Mouse (Mus musculus): Measurements from ENCODE around the gene Kif3a.

The Kif3a gene

DNA sequence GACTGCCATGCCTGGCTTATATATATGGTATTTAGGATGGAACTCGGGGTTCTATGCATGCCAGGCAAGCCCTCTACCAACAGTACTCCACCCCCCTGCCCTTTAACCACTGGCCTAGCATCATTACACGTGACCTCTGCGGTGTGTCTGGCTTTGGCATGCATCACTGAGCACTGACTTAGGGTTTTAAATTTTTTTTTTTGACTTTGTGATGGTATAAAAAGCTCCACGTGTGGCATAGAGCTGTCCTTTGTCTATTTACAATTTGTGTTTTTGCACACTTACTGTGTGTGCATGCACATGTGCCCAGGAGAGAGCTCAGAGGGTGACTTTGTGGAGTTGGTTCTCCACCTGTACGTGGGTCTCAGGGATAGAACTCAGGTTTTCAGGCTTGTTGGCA is 76.8 kb downstream of the Kif3a start:
- no peak for DNase-seq (ENCODE audit: low read depth, low spot score)

- DNase-seq (ENCODE audit: low read depth, low spot score): no peak
Observed at GRCm38 (mm10) chr11:53651441-53651840, 84.3 kb downstream of the Kif3a start.
